Mouse (Mus musculus) MEL (cell line): ENCODE results near the gene Gpr179. TPM values are rescaled to one million over a fixed set of nuclear protein-coding genes. Genes with fewer than 3 reads are reported as not detected.
A peak's percentile ranks its signal among the peaks of the same experiment; 100 is the strongest.

ENCODE experiments used
- DNase-seq: peaks from one replicate; pipeline ENCODE4 v3.0.0; 2011; ENCODE audit warnings: low read depth, low spot score
- H3K27ac ChIP-seq: 2 replicates; pipeline ENCODE4 v1.5.1; 2012; ENCODE audit warnings: low read depth, mild to moderate bottlenecking, control low read depth, low read length, moderate library complexity; ENCODE audit not compliant: control insufficient read depth
- H3K27me3 ChIP-seq, 2 experiments: fragments of 150-350 bp in 1 of 2; sonication (generic) in 1 of 2; 2 replicates each; pipeline ENCODE4 v1.6.1; 2012; ENCODE audit warnings: low read length in 2 of 2, mild to moderate bottlenecking in 2 of 2, improper control_type of control experiment in 1 of 2, moderate library complexity in 1 of 2; ENCODE audit not compliant: insufficient read depth in 2 of 2, control insufficient read depth in 1 of 2
- H3K36me3 ChIP-seq, 2 experiments: 2 replicates each; pipeline ENCODE4 v1.6.1; 2012 to 2014; ENCODE audit warnings: low read length in 2 of 2, improper control_type of control experiment in 1 of 2, inconsistent platforms in 1 of 2, mild to moderate bottlenecking in 1 of 2; ENCODE audit not compliant: insufficient read depth in 2 of 2, control insufficient read depth in 1 of 2
- H3K4me1 ChIP-seq, 2 experiments: fragments of 150-350 bp in 1 of 2; sonication (generic) in 1 of 2; 2 replicates each; pipeline ENCODE4 v1.6.1; 2012; ENCODE audit warnings: low read length in 2 of 2, improper control_type of control experiment in 1 of 2, mild to moderate bottlenecking in 1 of 2; ENCODE audit not compliant: insufficient read depth in 2 of 2, control insufficient read depth in 1 of 2
- H3K4me3 ChIP-seq, 2 experiments: fragments of 150-350 bp in 1 of 2; sonication (generic) in 1 of 2; 2 replicates each; pipeline ENCODE4 v1.5.1; 2012; ENCODE audit warnings: low read depth in 2 of 2, low read length in 2 of 2, mild to moderate bottlenecking in 2 of 2, moderate library complexity in 2 of 2, control low read depth in 1 of 2, improper control_type of control experiment in 1 of 2; ENCODE audit not compliant: control insufficient read depth in 1 of 2, insufficient read depth in 1 of 2
- H3K79me2 ChIP-seq: 2 replicates; pipeline ENCODE4 v1.6.1; 2012; ENCODE audit warnings: mild to moderate bottlenecking, low read length, moderate library complexity; ENCODE audit not compliant: control insufficient read depth, poor library complexity, insufficient read depth
- H3K9ac ChIP-seq: 2 replicates; pipeline ENCODE4 v1.6.1; 2012; ENCODE audit warnings: low read depth, mild to moderate bottlenecking, control low read depth, low read length, moderate library complexity; ENCODE audit not compliant: control insufficient read depth, poor library complexity, severe bottlenecking
- H3K9me3 ChIP-seq: fragments of 150-350 bp; sonication (generic); replicated peaks from 2 replicates; pipeline ENCODE4 v1.6.1; 2012; ENCODE audit warnings: mild to moderate bottlenecking, low read length, improper control_type of control experiment, moderate library complexity; ENCODE audit not compliant: insufficient read depth
- BHLHE40 ChIP-seq: IDR thresholded peaks from 2 replicates; pipeline ENCODE4 v1.6.1; 2012; ENCODE audit warnings: low read depth, mild to moderate bottlenecking, inconsistent platforms, low read length, improper control_type of control experiment, borderline replicate concordance
- CHD1 ChIP-seq: IDR thresholded peaks from 2 replicates; pipeline ENCODE4 v1.6.1; 2012; ENCODE audit warnings: low read depth, mild to moderate bottlenecking, inconsistent platforms, low read length, improper control_type of control experiment
- CHD2 ChIP-seq: IDR thresholded peaks from 2 replicates; pipeline ENCODE4 v1.6.1; 2011; ENCODE audit warnings: low read length, improper control_type of control experiment
- CTCF ChIP-seq, 3 experiments: IDR thresholded peaks in 2 of 3; conservative IDR thresholded peaks in 1 of 3; 2 replicates each; pipeline ENCODE4 v1.5.1; 2011 to 2012; ENCODE audit warnings: low read length in 3 of 3, low read depth in 2 of 3, mild to moderate bottlenecking in 2 of 3, improper control_type of control experiment in 1 of 3, inconsistent platforms in 1 of 3, mixed read lengths in 1 of 3, moderate library complexity in 1 of 3; ENCODE audit not compliant: control insufficient read depth in 1 of 3, insufficient read depth in 1 of 3, poor library complexity in 1 of 3, severe bottlenecking in 1 of 3
- EP300 ChIP-seq, 2 experiments: IDR thresholded peaks; 2 replicates each; pipeline ENCODE4 v1.6.1; 2011; ENCODE audit warnings: improper control_type of control experiment in 2 of 2, low read length in 2 of 2, low read depth in 1 of 2, mild to moderate bottlenecking in 1 of 2
- GABPA ChIP-seq: IDR thresholded peaks from 2 replicates; pipeline ENCODE4 v1.6.1; 2012; ENCODE audit warnings: low read depth, mild to moderate bottlenecking, inconsistent platforms, low read length, improper control_type of control experiment, moderate library complexity
- GATA1 ChIP-seq: IDR thresholded peaks from 2 replicates; pipeline ENCODE4 v1.6.1; 2011; ENCODE audit warnings: low read depth, low read length, improper control_type of control experiment
- HCFC1 ChIP-seq: IDR thresholded peaks from 2 replicates; pipeline ENCODE4 v1.6.1; 2012; ENCODE audit warnings: low read depth, mild to moderate bottlenecking, inconsistent platforms, low read length, improper control_type of control experiment, moderate library complexity
- JUND ChIP-seq: IDR thresholded peaks from 2 replicates; pipeline ENCODE4 v1.6.1; 2011; ENCODE audit warnings: low read depth, mild to moderate bottlenecking, improper control_type of control experiment, low read length
- KAT2A ChIP-seq: conservative IDR thresholded peaks from 2 replicates; pipeline ENCODE4 v1.6.1; 2012; ENCODE audit warnings: low read depth, low read length, improper control_type of control experiment, inconsistent platforms
- MAFK ChIP-seq: IDR thresholded peaks from 2 replicates; pipeline ENCODE4 v1.6.1; 2011; ENCODE audit warnings: low read depth, mild to moderate bottlenecking, low read length, improper control_type of control experiment, borderline replicate concordance
- MAX ChIP-seq: IDR thresholded peaks from 2 replicates; pipeline ENCODE4 v1.6.1; 2011; ENCODE audit warnings: low read length, improper control_type of control experiment
- MAZ ChIP-seq: IDR thresholded peaks from 2 replicates; pipeline ENCODE4 v1.6.1; 2012; ENCODE audit warnings: low read depth, mild to moderate bottlenecking, inconsistent platforms, low read length, improper control_type of control experiment
- MEF2A ChIP-seq: IDR thresholded peaks from 2 replicates; pipeline ENCODE4 v1.6.1; 2014; ENCODE audit warnings: low read depth, mild to moderate bottlenecking, inconsistent platforms, low read length, improper control_type of control experiment; ENCODE audit not compliant: poor library complexity, insufficient replicate concordance, severe bottlenecking; ENCODE audit errors: extremely low read depth
- MXI1 ChIP-seq: IDR thresholded peaks from 2 replicates; pipeline ENCODE4 v1.6.1; 2011; ENCODE audit warnings: mild to moderate bottlenecking, low read depth, low read length, improper control_type of control experiment
- MYB ChIP-seq: IDR thresholded peaks from 2 replicates; pipeline ENCODE4 v1.6.1; 2011; ENCODE audit warnings: mild to moderate bottlenecking, low read depth, low read length, improper control_type of control experiment
- NELFE ChIP-seq: IDR thresholded peaks from 2 replicates; pipeline ENCODE4 v1.6.1; 2011; ENCODE audit warnings: low read depth, low read length, improper control_type of control experiment
- NRF1 ChIP-seq: IDR thresholded peaks from 2 replicates; pipeline ENCODE4 v1.6.1; 2014; ENCODE audit warnings: low read depth, mild to moderate bottlenecking, inconsistent platforms, low read length, improper control_type of control experiment, moderate library complexity; ENCODE audit not compliant: poor library complexity, insufficient read depth, severe bottlenecking
- POLR2A ChIP-seq, 2 experiments: IDR thresholded peaks; 2 replicates each; pipeline ENCODE4 v1.6.1; 2011 to 2012; ENCODE audit warnings: low read length in 2 of 2, mild to moderate bottlenecking in 2 of 2, control low read depth in 1 of 2, improper control_type of control experiment in 1 of 2, low read depth in 1 of 2, moderate library complexity in 1 of 2; ENCODE audit not compliant: control insufficient read depth in 1 of 2, insufficient read depth in 1 of 2, poor library complexity in 1 of 2
- POLR2AphosphoS2 ChIP-seq: IDR thresholded peaks from 2 replicates; pipeline ENCODE4 v1.6.1; 2011; ENCODE audit warnings: low read length, improper control_type of control experiment
- SIN3A ChIP-seq: IDR thresholded peaks from 2 replicates; pipeline ENCODE4 v1.6.1; 2012; ENCODE audit warnings: low read length, improper control_type of control experiment, inconsistent platforms
- SMC3 ChIP-seq: IDR thresholded peaks from 2 replicates; pipeline ENCODE4 v1.6.1; 2011; ENCODE audit warnings: low read depth, low read length, improper control_type of control experiment
- TCF12 ChIP-seq: IDR thresholded peaks from 2 replicates; pipeline ENCODE4 v1.6.1; 2014; ENCODE audit warnings: low read depth, mild to moderate bottlenecking, inconsistent platforms, low read length, improper control_type of control experiment, moderate library complexity
- USF1 ChIP-seq: IDR thresholded peaks from 2 replicates; pipeline ENCODE4 v1.6.1; 2014; ENCODE audit warnings: low read depth, mild to moderate bottlenecking, inconsistent platforms, low read length, improper control_type of control experiment, moderate library complexity
- USF2 ChIP-seq, 2 experiments: IDR thresholded peaks; 2 replicates each; pipeline ENCODE4 v1.6.1; 2011 to 2012; ENCODE audit warnings: improper control_type of control experiment in 2 of 2, low read length in 2 of 2, borderline replicate concordance in 1 of 2, inconsistent platforms in 1 of 2, low read depth in 1 of 2, mild to moderate bottlenecking in 1 of 2; ENCODE audit not compliant: insufficient read depth in 1 of 2
- ZMIZ1 ChIP-seq: IDR thresholded peaks from 2 replicates; pipeline ENCODE4 v1.6.1; 2012; ENCODE audit warnings: low read depth, mild to moderate bottlenecking, inconsistent platforms, low read length, improper control_type of control experiment, moderate library complexity
- ZNF384 ChIP-seq: IDR thresholded peaks from 2 replicates; pipeline ENCODE4 v1.6.1; 2012; ENCODE audit warnings: low read depth, mild to moderate bottlenecking, inconsistent platforms, low read length, improper control_type of control experiment
- polyA plus RNA-seq, 2 experiments: library from polyadenylated mRNA; stranded (reverse) in 1 of 2; unstranded in 1 of 2; fragments of >175 nt in 1 of 2; fragments of >200 nt in 1 of 2; gene quantifications; 2 replicates each; pipeline versions ENCODE4 v1.2.1 to v1.2.4; 2012; ENCODE audit warnings: low replicate concordance in 2 of 2, low read depth in 1 of 2; ENCODE audit not compliant: insufficient read length in 2 of 2, insufficient read depth in 1 of 2, missing spikeins in 1 of 2
- total RNA-seq: library from RNA; depleted of rRNA; stranded (reverse); fragments of 300-350 nt; gene quantifications from 2 replicates; pipeline ENCODE4 v1.2.3, GENCODE M21; 2012

The Gpr179 gene
- total and polyA plus RNA-seq, 3 experiments = 0.01 to 0.04 TPM; not detected in 1

DNA sequence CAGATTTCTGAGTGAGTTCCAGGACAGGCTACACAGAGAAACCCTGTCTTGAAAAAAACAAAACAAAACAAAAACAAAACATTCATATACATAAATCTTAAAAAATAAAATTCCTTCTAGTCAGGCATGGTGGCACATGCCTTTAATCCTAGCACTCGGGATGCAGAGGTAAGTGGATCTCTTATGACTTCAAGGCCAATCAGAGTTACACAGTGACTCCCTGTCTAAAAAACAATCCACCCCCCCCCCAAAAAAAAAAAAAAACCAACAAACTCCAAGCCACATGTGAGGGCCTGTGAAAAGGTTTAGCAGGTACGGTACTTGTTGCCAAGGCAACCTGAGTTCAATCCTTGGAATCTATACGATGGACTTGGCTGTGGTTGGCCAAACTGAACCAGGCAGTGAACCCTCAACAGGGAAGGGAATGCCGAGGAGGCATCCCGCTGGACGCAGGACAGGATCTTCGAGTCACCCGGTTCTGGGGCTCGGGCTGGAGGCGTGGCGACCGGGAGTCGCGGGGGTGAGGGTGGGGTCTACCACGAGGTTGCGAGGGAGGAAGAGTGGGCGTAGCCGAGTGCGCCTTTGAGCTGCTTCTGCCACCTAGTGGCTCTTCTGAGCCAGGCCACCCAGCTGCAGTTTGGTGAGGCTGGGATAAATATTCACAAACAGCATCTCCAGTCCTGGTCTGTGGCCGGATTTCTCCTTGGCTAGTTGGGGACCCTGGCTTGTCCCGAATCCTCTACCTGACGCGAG, 48.3 kb upstream of the Gpr179 start (continued):
- TF ChIP-seq GABPA (no peak), CHD2 (no peak), GATA1 (no peak), ZNF384 (peak; percentile 26; the same call in 1 of the 2 replicates), POLR2A (IDR thresholded peaks at IDR 0.05; ENCODE audit: control insufficient read depth in 1 of 2, insufficient read depth in 1 of 2, low read depth in 1 of 2, low read length in 2 of 2, poor library complexity in 1 of 2) (no peak), BHLHE40 (no peak)

- Histone ChIP-seq H3K27ac (no peak overlapping the region), H3K9ac (no peak overlapping the region), H3K79me2 (no peaks in the 10 kb centered on the region), H3K9me3 (no peaks in the 10 kb centered on the region), H3K36me3 (peaks cover 2 to 3% of the 10 kb centered on the region in 2 experiments; a peak in 2 of 4 replicates)
- DNase-seq = no peak
- TF ChIP-seq SIN3A (no peak), CHD1 (no peak), MAZ (no peak), TCF12 (no peak), USF2 (IDR thresholded peaks at IDR 0.05; ENCODE audit: borderline replicate concordance in 1 of 2, insufficient read depth in 1 of 2, low read depth in 1 of 2, low read length in 2 of 2) (no peak), MXI1 (no peak), NELFE (no peak), CTCF (IDR thresholded peaks at IDR 0.05 in 2 of 3, conservative IDR thresholded peaks at IDR 0.05 in 1 of 3; ENCODE audit: control insufficient read depth in 1 of 3, insufficient read depth in 1 of 3, low read depth in 2 of 3, low read length in 3 of 3, poor library complexity in 1 of 3, severe bottlenecking in 1 of 3) (no peak), SMC3 (no peak), EP300 (IDR thresholded peaks at IDR 0.05; ENCODE audit: low read depth in 1 of 2, low read length in 2 of 2) (no peak), HCFC1 (no peak)
- TF ChIP-seq, all 39 proteins: peak for 0
- no peak overlapping the region for H3K4me3 ChIP-seq
- no peaks in the 10 kb centered on the region for H3K27me3 ChIP-seq
- peaks cover 10 to 15% of the 10 kb centered on the region in 2 experiments for H3K4me1 ChIP-seq
Measured at GRCm38 (mm10) chr11:97398506-97398905, 46.6 kb upstream of the Gpr179 start.

- no peaks in the 10 kb centered on the region for H3K4me1 ChIP-seq
- H3K79me2 ChIP-seq = no peaks in the 10 kb centered on the region
- no peak for DNase-seq
- no peaks in the 10 kb centered on the region for H3K9me3 ChIP-seq
- TF ChIP-seq POLR2AphosphoS2 (no peak), ZMIZ1 (no peak), USF1 (no peak), KAT2A (no peak), USF2 (IDR thresholded peaks at IDR 0.05; ENCODE audit: borderline replicate concordance in 1 of 2, insufficient read depth in 1 of 2, low read depth in 1 of 2, low read length in 2 of 2) (no peak), MAFK (no peak), JUND (no peak), TCF12 (no peak), MYB (no peak), MAX (no peak), NRF1 (no peak), GATA1 (no peak), MEF2A (no peak), CHD2 (no peak)
- no peak overlapping the region for H3K4me3 ChIP-seq
- no peak overlapping the region for H3K9ac ChIP-seq
- no peaks in the 10 kb centered on the region for H3K27me3 ChIP-seq
- no peak overlapping the region for H3K27ac ChIP-seq
- H3K36me3 ChIP-seq = peaks cover 0 to 17% of the 10 kb centered on the region in 2 experiments; a peak in 2 of 4 replicates
Measured at GRCm38 (mm10) chr11:97394146-97394545, 42.3 kb upstream of the Gpr179 start.
